Mouse (Mus musculus) embryonic facial prominence, embryonic 12.5 days (tissue): ENCODE measurements at regions not wholly inside any gene's neighbourhood (a gene's known extent, or its start where the extent isn't known, plus 50 kb on each side); places are given as distances from the start of the nearest gene placed in this dataset.

Experiments used
- ATAC-seq: fragments of 200-750 bp; cut with Nextera tagmentation; 2 replicates; pipeline ENCODE4 v1.8.0; 2017; ENCODE audit not compliant: insufficient number of reproducible peaks, insufficient read depth, low FRiP score, low TSS enrichment
- H3K27ac ChIP-seq: fragments of 300-500 bp; sonication (generic); 2 replicates; pipeline ENCODE4 v1.5.1; 2016; ENCODE audit warnings: mild to moderate bottlenecking
- H3K27me3 ChIP-seq: fragments of 300-500 bp; sonication (generic); 2 replicates; pipeline ENCODE4 v1.6.1; 2016; ENCODE audit warnings: mild to moderate bottlenecking, moderate library complexity
- H3K36me3 ChIP-seq: fragments of 300-500 bp; sonication (generic); 2 replicates; pipeline ENCODE4 v1.6.1; 2016; ENCODE audit warnings: mild to moderate bottlenecking
- H3K4me1 ChIP-seq: fragments of 300-500 bp; sonication (generic); 2 replicates; pipeline ENCODE4 v1.6.1; 2016
- H3K4me2 ChIP-seq: fragments of 300-500 bp; sonication (generic); replicated peaks from 2 replicates; pipeline ENCODE4 v1.6.1; 2016; ENCODE audit warnings: mild to moderate bottlenecking, moderate library complexity
- H3K4me3 ChIP-seq: fragments of 300-500 bp; sonication (generic); 2 replicates; pipeline ENCODE4 v1.5.1; 2016; ENCODE audit warnings: mild to moderate bottlenecking
- H3K9ac ChIP-seq: fragments of 300-500 bp; sonication (generic); 2 replicates; pipeline ENCODE4 v1.6.1; 2016; ENCODE audit warnings: mild to moderate bottlenecking, moderate library complexity
- H3K9me3 ChIP-seq: fragments of 300-500 bp; sonication (generic); 2 replicates; pipeline ENCODE4 v1.6.1; 2016; ENCODE audit warnings: mild to moderate bottlenecking, moderate library complexity
- WGBS: fragments of 180-500 bp; shearing (Covaris S2); methylation state at CpG from one replicate; pipeline ENCODE4 v1.1.7; 2016; 5-methylcytosine and 5-hydroxymethylcytosine counted together

DNA sequence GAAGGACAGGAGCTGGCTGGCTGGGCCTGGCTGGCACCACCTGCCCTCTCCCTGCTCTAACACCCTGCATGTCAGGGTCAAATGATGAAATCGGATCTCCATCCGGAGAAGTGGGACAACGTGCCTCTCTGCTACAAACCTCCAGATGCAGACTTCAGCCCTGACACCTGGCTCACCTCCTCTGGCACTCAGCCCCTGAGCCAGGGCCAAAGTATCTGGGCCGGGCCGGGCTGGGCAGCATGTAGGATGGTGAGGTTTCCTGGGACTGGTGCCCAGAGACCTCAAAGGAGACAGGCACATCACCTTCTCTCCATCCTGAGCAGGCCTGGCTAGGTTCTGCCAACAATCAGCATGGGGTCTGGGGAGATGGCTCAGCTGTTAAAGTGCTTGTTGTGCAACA lies 113.5 kb downstream of the Tfcp2l1 start:
- no peak overlapping the region for H3K4me2 ChIP-seq
- no peak overlapping the region for H3K9ac ChIP-seq
- no peaks in the 10 kb centered on the region for H3K27me3 ChIP-seq
- no peaks in the 10 kb centered on the region for H3K4me1 ChIP-seq
- WGBS: 77% methylated on average over 5 of the region's 5 CpGs
- no peak overlapping the region for H3K27ac ChIP-seq
- H3K9me3 ChIP-seq: no peaks in the 10 kb centered on the region
- no peak overlapping the region for H3K4me3 ChIP-seq
- no peak for ATAC-seq
- H3K36me3 ChIP-seq: no peaks in the 10 kb centered on the region

DNA sequence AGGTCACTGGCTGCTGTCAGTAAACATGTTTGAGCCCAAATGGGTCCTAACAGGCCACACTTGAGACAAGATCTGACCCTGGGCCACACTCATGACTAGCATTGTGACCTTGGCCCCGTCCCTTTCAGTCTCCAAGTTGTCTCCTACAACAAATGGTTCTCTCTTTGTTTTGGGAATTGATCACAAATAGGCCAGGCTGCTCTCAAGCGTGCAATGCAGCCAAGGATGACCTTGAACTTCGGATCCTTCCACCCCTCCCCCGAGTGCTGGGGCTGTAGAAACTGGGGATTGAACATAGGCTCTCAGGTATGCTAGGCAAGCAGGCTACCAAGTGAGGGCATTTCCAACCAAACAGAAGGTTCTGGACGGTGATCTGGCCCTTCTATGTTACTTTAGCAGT lies 120.5 kb downstream of the Tfcp2l1 start:
- H3K9me3 ChIP-seq: no peaks in the 10 kb centered on the region
- H3K27me3 ChIP-seq: no peaks in the 10 kb centered on the region
- H3K4me3 ChIP-seq: no peak overlapping the region
- no peaks in the 10 kb centered on the region for H3K4me1 ChIP-seq
- no peaks in the 10 kb centered on the region for H3K36me3 ChIP-seq
- 74% methylated on average over 5 of the region's 5 CpGs for WGBS
- no peak for ATAC-seq
- no peak overlapping the region for H3K27ac ChIP-seq
- no peak overlapping the region for H3K4me2 ChIP-seq
- no peak overlapping the region for H3K9ac ChIP-seq

DNA sequence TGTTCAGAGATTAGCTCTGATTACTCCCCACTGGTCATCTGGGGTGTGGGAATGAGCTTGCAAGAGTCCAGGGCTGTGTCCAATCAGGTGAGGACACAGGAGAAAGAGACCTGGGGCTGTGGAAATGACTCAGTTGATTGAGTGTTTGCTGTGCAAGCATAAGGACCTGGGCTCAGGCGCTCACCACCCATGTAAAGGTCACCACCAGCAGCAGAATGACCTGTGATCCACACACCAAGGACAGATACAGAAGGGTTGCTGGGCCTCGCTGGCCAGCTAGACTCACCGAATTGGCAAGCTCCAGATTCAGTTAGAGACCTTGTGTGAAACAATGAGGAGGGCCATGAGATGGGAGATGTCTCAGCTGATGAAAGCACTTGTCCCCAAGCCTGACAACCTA lies 125.1 kb downstream of the Tfcp2l1 start:
- no peak for ATAC-seq
- Histone ChIP-seq H3K27me3 (no peaks in the 10 kb centered on the region), H3K4me1 (no peaks in the 10 kb centered on the region), H3K4me2 (no peak overlapping the region), H3K4me3 (no peak overlapping the region), H3K27ac (no peak overlapping the region), H3K9ac (no peak overlapping the region), H3K9me3 (no peaks in the 10 kb centered on the region), H3K36me3 (no peaks in the 10 kb centered on the region)
- 85% methylated on average over 3 of the region's 3 CpGs for WGBS

DNA sequence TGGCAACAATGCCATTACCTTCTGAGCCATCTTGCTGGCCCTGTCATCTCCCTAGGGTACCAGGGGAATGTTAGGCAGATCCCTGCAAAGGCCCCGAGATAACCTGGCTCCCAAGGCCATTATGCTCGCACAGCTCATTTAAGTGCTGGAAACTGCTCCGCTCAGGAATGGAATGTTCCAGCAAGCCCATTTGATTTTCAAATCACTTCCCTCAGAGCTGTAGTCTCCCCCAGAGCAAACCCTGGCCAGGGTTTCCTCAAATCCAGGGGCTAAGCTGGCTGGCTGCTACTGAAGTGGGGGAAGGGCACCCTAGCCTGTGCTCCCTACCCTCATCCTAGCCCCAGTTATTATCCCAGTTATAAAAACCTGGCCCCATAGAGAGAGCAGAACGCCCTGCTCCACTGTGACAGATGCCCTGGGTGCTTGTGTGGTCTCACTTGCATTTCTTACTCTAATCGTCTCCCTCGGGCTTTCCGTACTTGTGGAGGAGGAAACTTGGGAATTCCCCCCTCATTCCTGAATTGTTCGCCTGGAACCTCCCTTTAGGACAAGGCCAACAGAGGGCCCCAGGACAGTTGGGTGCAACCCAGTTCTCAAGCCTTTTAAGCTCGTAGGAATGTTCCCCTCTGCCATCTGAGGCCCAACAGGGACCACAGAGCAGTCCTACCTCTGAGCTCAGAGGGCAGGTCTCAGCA lies 128.6 kb downstream of the Tfcp2l1 start:
- Histone ChIP-seq H3K9me3 (no peaks in the 10 kb centered on the region), H3K4me1 (peaks cover 4% of the 10 kb centered on the region; the same call in 1 of the 2 replicates), H3K4me3 (no peak overlapping the region), H3K27me3 (no peaks in the 10 kb centered on the region), H3K36me3 (no peaks in the 10 kb centered on the region), H3K9ac (no peak overlapping the region), H3K4me2 (no peak overlapping the region), H3K27ac (no peak overlapping the region)
- ATAC-seq: no peak
- WGBS: 54% methylated on average over 9 of the region's 9 CpGs

DNA sequence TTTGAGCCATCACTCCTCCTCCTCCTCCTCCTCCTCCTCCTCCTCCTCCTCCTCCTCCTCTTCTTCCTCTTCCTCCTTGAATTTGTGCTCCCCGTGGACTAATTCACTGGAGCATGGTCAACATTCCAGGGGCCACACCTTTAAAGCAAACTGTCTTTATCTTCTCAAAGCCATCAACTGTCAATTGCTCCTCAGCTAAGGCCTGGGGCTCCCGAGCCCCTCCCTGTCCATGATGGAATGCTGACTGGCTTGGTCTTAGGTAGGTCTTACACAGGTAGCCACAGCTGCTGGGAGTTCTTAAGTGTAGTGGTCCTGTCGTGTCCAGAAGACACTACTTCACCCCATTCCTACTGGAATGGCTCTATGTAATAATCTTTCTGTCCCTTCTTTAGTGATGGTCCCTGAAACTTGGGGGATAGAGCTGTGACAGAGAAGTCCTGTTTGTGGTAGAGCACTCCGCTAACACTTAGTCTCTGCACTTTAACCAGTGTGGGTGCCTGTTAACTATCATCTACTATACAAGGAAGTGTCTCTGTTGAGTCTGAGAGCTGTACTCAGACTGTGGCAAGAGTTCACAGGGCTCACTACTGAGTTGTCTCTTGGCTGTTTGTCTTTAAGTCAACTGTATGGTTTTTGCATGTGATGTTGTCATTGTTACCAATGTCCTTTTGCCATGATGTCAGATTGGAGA lies 129.7 kb downstream of the Tfcp2l1 start:
- WGBS: 64% methylated on average over 4 of the region's 4 CpGs
- no peak overlapping the region for H3K9ac ChIP-seq
- no peaks in the 10 kb centered on the region for H3K9me3 ChIP-seq
- peaks cover 4% of the 10 kb centered on the region; the same call in 1 of the 2 replicates for H3K4me1 ChIP-seq
- no peaks in the 10 kb centered on the region for H3K27me3 ChIP-seq
- no peak overlapping the region for H3K4me2 ChIP-seq
- H3K36me3 ChIP-seq: no peaks in the 10 kb centered on the region
- no peak overlapping the region for H3K4me3 ChIP-seq
- no peak for ATAC-seq
- no peak overlapping the region for H3K27ac ChIP-seq

DNA sequence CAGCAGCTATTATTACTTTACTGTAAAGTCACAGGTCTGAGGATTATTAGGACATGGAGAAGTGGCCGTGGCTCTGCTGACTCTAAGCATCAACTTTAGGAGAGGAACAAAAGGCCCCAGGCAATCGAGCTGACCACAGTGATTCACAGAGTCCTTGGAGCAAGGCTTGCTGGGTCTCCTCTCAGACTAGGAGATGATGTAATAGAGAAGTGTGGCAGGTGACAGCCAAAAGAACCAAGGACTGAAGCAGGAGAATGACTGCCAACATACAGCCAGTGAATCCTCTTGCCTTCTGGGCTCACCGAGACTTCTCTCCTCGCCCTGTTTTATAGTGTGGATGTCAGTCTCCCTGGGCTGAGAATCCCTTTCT lies 130.3 kb downstream of the Tfcp2l1 start:
- no peak overlapping the region for H3K4me2 ChIP-seq
- H3K36me3 ChIP-seq: no peaks in the 10 kb centered on the region
- 68% methylated on average over 4 of the region's 4 CpGs for WGBS
- no peak overlapping the region for H3K4me3 ChIP-seq
- H3K4me1 ChIP-seq: peaks cover 4% of the 10 kb centered on the region; the same call in 1 of the 2 replicates
- no peak overlapping the region for H3K27ac ChIP-seq
- no peaks in the 10 kb centered on the region for H3K27me3 ChIP-seq
- no peak overlapping the region for H3K9ac ChIP-seq
- ATAC-seq: no peak
- H3K9me3 ChIP-seq: no peaks in the 10 kb centered on the region

DNA sequence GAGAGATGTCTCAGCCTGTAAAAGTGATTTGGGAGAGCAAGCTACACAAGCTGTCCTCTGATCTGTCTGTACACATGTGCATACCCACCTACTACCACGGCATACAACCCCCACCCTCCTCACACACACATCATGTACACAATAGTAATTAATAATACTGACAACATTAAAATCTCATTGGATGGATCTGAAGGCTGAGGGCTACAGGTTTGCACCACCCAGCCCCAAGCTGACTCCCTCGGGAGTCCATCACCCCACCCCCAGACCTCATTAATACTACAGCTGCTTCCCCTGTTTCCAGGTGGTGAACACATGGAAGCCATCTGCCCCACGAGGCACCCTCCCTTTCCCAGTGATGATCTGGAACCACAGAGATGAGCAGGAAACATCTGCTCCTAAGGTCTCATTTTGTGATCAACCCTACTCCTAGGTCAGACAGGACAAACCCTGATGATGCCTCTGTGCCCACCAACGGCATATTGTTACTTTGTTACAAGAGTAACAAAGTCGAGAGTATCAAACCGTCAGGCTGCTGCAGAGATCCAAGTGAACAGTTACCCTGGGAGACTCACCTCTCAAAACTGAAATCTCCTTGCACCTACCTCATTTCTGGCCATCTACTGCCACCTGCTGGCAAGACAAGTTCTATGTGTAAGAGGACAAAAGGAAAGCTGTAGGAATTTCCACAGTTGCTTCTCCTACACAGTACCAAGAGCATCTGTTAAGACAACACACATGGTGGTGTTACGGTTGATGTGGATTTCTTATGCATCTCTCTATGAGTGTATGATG lies 131.6 kb downstream of the Tfcp2l1 start:
- Histone ChIP-seq H3K4me3 (no peak overlapping the region), H3K9me3 (no peaks in the 10 kb centered on the region), H3K27ac (no peak overlapping the region), H3K4me1 (peaks cover 4% of the 10 kb centered on the region; the same call in 1 of the 2 replicates), H3K27me3 (no peaks in the 10 kb centered on the region), H3K4me2 (no peak overlapping the region), H3K9ac (no peak overlapping the region), H3K36me3 (no peaks in the 10 kb centered on the region)
- WGBS: 24% methylated on average over 7 of the region's 7 CpGs
- ATAC-seq: peak; percentile 73

DNA sequence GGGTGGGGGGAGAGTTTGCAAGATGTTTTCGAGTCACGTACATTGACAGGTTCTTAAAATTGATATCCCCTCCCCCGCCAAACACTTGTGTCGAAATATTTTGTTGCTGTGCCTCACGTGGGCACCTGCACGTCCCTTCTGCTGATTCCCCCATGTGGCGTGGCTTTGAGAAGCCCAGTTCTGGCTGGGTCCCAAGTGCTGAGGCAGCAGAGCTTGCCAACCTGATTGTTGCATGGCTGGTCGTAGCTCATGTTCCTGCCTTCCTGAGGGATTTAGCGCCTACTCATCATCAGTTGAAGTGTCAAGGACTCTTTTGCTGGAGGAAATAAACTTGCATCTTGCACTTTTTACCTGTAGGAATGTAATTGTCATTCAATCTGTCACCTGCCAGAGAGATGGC lies 137.8 kb downstream of the Tfcp2l1 start:
- H3K4me2 ChIP-seq: no peak overlapping the region
- no peak for ATAC-seq
- no peak overlapping the region for H3K4me3 ChIP-seq
- no peaks in the 10 kb centered on the region for H3K27me3 ChIP-seq
- no peaks in the 10 kb centered on the region for H3K4me1 ChIP-seq
- H3K27ac ChIP-seq: no peak overlapping the region
- H3K9me3 ChIP-seq: no peaks in the 10 kb centered on the region
- no peak overlapping the region for H3K9ac ChIP-seq
- H3K36me3 ChIP-seq: no peaks in the 10 kb centered on the region
- WGBS: 72% methylated on average over 9 of the region's 9 CpGs

DNA sequence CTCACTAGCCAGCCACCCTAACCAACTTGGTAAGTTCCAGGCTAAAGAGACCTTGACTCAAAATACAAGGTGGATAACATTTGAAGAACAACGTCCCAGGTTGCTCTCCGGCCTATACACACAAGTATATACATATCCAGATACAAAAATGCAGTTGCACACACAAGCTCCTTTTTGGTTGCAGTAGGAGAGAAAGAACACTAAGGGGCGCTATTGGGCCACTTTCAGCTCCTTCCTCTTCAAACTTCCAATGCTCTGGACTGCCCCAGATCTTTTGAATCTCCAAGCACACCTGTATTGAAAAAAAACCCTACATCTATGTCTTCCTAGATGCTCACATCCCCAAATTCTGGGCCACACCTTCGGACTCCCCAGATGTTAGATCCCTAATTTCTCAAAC lies 141.1 kb downstream of the Tfcp2l1 start:
- no peak for ATAC-seq
- no peak overlapping the region for H3K9ac ChIP-seq
- no peaks in the 10 kb centered on the region for H3K4me1 ChIP-seq
- no peak overlapping the region for H3K4me3 ChIP-seq
- WGBS: 23% methylated on average over 4 of the region's 4 CpGs
- H3K27ac ChIP-seq: no peak overlapping the region
- H3K4me2 ChIP-seq: no peak overlapping the region
- H3K27me3 ChIP-seq: no peaks in the 10 kb centered on the region
- H3K9me3 ChIP-seq: no peaks in the 10 kb centered on the region
- H3K36me3 ChIP-seq: no peaks in the 10 kb centered on the region

DNA sequence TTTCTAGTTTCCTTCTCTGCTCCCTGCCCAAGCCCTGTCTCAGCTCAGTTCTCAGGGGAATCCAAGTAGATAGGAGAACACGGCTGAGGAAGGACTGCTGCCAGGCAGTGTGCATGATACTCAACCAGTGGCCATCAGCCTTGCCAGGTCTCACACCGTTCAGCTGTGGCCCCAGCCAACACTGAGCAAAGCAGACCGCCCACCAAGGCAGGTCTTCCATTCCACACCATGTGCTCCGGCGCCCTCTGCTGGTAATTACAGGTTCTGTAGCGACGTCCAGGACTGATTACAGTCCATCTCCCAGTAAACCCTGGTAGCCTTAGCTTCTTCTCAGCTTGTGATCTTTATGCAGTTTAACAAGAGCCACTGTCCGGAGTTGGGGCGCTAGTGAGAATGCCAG lies 144.5 kb downstream of the Tfcp2l1 start:
- Histone ChIP-seq H3K36me3 (no peaks in the 10 kb centered on the region), H3K9me3 (no peaks in the 10 kb centered on the region), H3K9ac (no peak overlapping the region), H3K4me1 (no peaks in the 10 kb centered on the region; the same call in 1 of the 2 replicates), H3K27me3 (no peaks in the 10 kb centered on the region), H3K4me3 (no peak overlapping the region), H3K27ac (no peak overlapping the region), H3K4me2 (no peak overlapping the region)
- no peak for ATAC-seq
- WGBS: 12% methylated on average over 9 of the region's 9 CpGs

DNA sequence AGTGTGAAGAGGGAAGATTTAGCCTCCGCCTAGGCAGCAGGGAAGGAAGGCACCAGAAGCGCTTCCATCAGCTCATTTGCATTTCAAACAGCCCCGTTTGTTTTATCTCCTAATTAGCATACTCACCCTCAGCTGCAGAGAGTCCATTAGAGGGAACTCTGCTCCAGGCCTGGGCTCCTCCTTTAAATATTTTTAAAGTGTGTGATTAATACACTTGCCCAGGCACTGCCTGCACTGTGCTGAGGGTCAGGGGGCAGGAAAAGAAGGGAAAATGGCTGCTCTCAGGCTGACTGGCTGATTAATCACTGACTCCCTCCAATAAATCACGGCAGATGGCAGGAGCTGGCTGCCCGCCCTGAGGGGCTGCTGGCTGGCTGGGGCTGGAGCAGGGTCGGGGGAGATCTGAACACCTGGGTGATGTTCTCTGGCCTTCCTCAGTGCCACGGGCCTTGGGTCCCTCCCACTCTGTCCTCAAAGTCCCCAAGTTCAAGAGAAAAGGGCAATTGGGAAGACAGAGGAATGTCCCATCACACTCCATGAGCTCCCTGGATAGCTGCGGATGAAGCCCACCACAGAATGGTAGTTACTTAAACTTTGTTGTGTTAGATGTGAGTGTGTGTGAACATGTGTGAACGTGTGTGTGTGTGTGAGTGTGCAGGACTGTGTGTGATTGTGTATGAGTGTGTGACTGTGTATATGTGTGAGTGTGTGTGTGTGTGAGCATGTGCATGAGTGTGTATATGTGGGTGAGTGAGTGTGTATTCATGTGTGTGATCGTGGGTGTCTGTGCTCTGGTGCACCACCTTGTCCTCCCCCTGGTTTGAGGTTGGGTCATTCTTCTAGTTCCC lies 149.1 kb downstream of the Tfcp2l1 start:
- no peaks in the 10 kb centered on the region for H3K9me3 ChIP-seq
- H3K36me3 ChIP-seq: no peaks in the 10 kb centered on the region
- no peaks in the 10 kb centered on the region for H3K27me3 ChIP-seq
- ATAC-seq: no peak
- H3K9ac ChIP-seq: no peak overlapping the region; the same call in 1 of the 2 replicates
- no peak overlapping the region for H3K4me3 ChIP-seq
- no peak overlapping the region for H3K4me2 ChIP-seq
- WGBS: 33% methylated on average over 10 of the region's 10 CpGs
- H3K27ac ChIP-seq: no peak overlapping the region
- no peaks in the 10 kb centered on the region; the same call in 1 of the 2 replicates for H3K4me1 ChIP-seq
